15 mouse cellular contexts compared by ENCODE assay signal in the genomic region with DNA sequence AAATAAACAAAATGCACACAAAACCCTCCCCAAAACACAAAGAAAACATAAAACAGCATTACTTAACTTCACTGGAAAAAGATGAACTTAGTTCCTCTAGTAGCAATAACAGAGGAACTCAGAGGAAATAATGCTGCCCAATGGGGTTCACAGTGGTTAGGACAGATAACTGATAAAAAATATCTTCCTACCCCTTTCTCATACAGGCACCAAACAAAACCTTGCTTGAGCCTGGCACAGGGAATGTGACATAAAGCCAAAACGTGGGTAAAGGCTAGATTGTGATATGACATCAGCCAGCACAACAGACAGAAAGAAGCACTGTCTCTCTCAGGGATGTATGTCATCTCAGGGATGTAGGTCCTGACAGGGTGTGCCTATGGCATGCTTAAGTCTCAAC.
"Had no signal": no experiment of that assay in that cellular context is flagged by ENCODE, and none has a peak within 500 bp of the region (broad histone marks: within the 10 kb centered on the region; RNA-seq: fewer than 3 reads in every experiment).

No protein-coding gene starts in this region.

- ATAC-seq: hindbrain, embryonic 16.5 days; inflammation-experienced regulatory T-cells, adult 6 months; intestine, embryonic 15.5 days; intestine, postnatal 0 days had no signal

- DNase-seq: gastrocnemius, postnatal 14 days; gastrocnemius, postnatal 36 days; heart, adult 18-20 months; heart, postnatal 10 days; heart, postnatal 4 days; kidney, adult 2 months; kidney, postnatal 10 days; kidney, postnatal 36 days; layer of hippocampus, adult 9-11 months; left cerebral cortex, postnatal 4 days; liver, embryonic 13.5 days had no signal
